Mouse (Mus musculus) testis, postnatal 10 days (tissue): ENCODE measurements at regions not wholly inside any gene's neighbourhood (a gene's known extent, or its start where the extent isn't known, plus 50 kb on each side); places are given as distances from the start of the nearest gene placed in this dataset.

Experiments
- DNase-seq: peaks from one replicate; pipeline ENCODE4 v3.0.0; 2021; ENCODE audit warnings: low spot score

GRCm38 (mm10) chr2:133614672-133615071 lies 62.7 kb downstream of the Bmp2 start:
- no peak for DNase-seq

GRCm38 (mm10) chr2:133615299-133615698 lies 63.3 kb downstream of the Bmp2 start:
- DNase-seq, result no peak

- DNase-seq, result no peak
These were observed 65.4 kb downstream of the Bmp2 start for GRCm38 (mm10) chr2:133617317-133617835.

- DNase-seq, result no peak
These were observed 70.6 kb downstream of the Bmp2 start for GRCm38 (mm10) chr2:133622523-133622922.

GRCm38 (mm10) chr2:133625542-133625941 lies 73.6 kb downstream of the Bmp2 start:
- no peak for DNase-seq

GRCm38 (mm10) chr2:133628874-133629273 lies 76.9 kb downstream of the Bmp2 start:
- DNase-seq, result no peak

- no peak for DNase-seq
These were observed 83.5 kb downstream of the Bmp2 start for GRCm38 (mm10) chr2:133635434-133635833.

GRCm38 (mm10) chr2:133649874-133650481 lies 98.0 kb downstream of the Bmp2 start:
- no peak for DNase-seq

GRCm38 (mm10) chr2:133666331-133667054 lies 114.5 kb downstream of the Bmp2 start:
- DNase-seq, result no peak

- DNase-seq, result no peak
These were observed 115.1 kb downstream of the Bmp2 start for GRCm38 (mm10) chr2:133667055-133667395.

- no peak for DNase-seq
These were observed 117.9 kb downstream of the Bmp2 start for GRCm38 (mm10) chr2:133669821-133670220.

- DNase-seq, result no peak
These were observed 119.6 kb downstream of the Bmp2 start for GRCm38 (mm10) chr2:133671528-133671927.

GRCm38 (mm10) chr2:133684367-133684766 lies 132.4 kb downstream of the Bmp2 start:
- no peak for DNase-seq

- no peak for DNase-seq
These were observed 136.3 kb downstream of the Bmp2 start for GRCm38 (mm10) chr2:133688121-133688787.

GRCm38 (mm10) chr2:133688788-133689155 lies 136.8 kb downstream of the Bmp2 start:
- DNase-seq, result no peak

GRCm38 (mm10) chr2:133708735-133709584 lies 157.0 kb downstream of the Bmp2 start:
- no peak for DNase-seq

GRCm38 (mm10) chr2:133716243-133716642 lies 164.3 kb downstream of the Bmp2 start:
- no peak for DNase-seq

GRCm38 (mm10) chr2:133717076-133717475 lies 165.1 kb downstream of the Bmp2 start:
- no peak for DNase-seq

GRCm38 (mm10) chr2:133724310-133724709 lies 172.4 kb downstream of the Bmp2 start:
- DNase-seq, result no peak

GRCm38 (mm10) chr2:133724757-133725156 lies 172.8 kb downstream of the Bmp2 start:
- DNase-seq, result no peak

- no peak for DNase-seq
These were observed 182.7 kb downstream of the Bmp2 start for GRCm38 (mm10) chr2:133734469-133735225.
